Mouse (Mus musculus) bone marrow macrophage, adult 2 months (primary cell): Measurements from ENCODE around the gene Ddx6.

Source experiments
- CTCF ChIP-seq: IDR thresholded peaks from 2 replicates; pipeline ENCODE4 v1.5.1; 2012; ENCODE audit warnings: low read depth, mild to moderate bottlenecking, low read length, moderate library complexity
- POLR2A ChIP-seq: IDR thresholded peaks from 2 replicates; pipeline ENCODE4 v1.6.1; 2012; ENCODE audit warnings: mild to moderate bottlenecking, low read depth, low read length, borderline replicate concordance

GRCm38 (mm10) chr9:44604779-44605615, at the start of gene Ddx6:
- TF ChIP-seq CTCF (no peak), POLR2A (no peak)
